Mouse (Mus musculus) testis, adult 2 months (tissue): ENCODE results near the gene Ppy.

Experiments used
- CTCF ChIP-seq: fragments of 200-500 bp; IDR thresholded peaks from 2 replicates; pipeline ENCODE4 v1.5.1; 2012; ENCODE audit warnings: low read depth, mild to moderate bottlenecking, inconsistent platforms, low read length, moderate library complexity; ENCODE audit not compliant: control insufficient read depth, insufficient read depth, insufficient replicate concordance
- POLR2A ChIP-seq: fragments of 200-500 bp; IDR thresholded peaks from 2 replicates; pipeline ENCODE4 v1.6.1; 2012; ENCODE audit warnings: low read depth, mild to moderate bottlenecking, inconsistent platforms, low read length, moderate library complexity; ENCODE audit not compliant: control insufficient read depth

DNA sequence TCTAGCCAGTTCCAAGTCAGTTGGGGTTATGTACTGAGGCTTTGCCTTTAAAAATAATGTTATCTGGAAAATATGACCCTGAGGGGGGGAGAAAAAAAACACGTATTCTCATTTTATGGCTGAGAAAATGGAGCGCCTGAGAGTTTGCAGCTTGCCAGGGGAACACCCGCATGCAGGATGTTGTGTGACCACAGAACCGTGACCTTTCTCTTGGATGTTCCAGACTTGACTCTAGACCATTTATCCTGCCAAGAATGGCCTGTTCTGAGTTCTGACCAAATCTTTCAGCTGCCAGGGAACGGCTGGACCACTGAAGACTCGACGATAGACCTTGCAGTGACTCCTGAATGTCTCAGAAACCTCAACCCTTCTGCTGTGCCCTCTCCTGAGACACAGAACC lies 47.9 kb downstream of the Ppy start:
- TF ChIP-seq POLR2A (no peak), CTCF (no peak)
